Mouse (Mus musculus) cerebellum, adult 8-10 months (tissue): Measurements from ENCODE around the gene Clta.

Experiments
- DNase-seq: peaks from one replicate; pipeline ENCODE4 v3.0.0; 2022

Gene Clta

GRCm38 (mm10) chr4:44078358-44078933 lies 74.2 kb downstream of the Clta start:
- no peak for DNase-seq
